Mouse (Mus musculus) hindbrain, embryonic 16.5 days (tissue): Measurements from ENCODE around the gene Rspo1. TPM values are rescaled to one million over a fixed set of nuclear protein-coding genes. Genes with fewer than 3 reads are reported as not detected.
A peak's percentile ranks its signal among the peaks of the same experiment; 100 is the strongest.

Experiments
- ATAC-seq: fragments of 200-750 bp; cut with Nextera tagmentation; 2 replicates; pipeline ENCODE4 v1.8.0; 2017; ENCODE audit warnings: moderate TSS enrichment, moderate library complexity
- H3K27ac ChIP-seq: fragments of 300-500 bp; sonication (generic); 2 replicates; pipeline ENCODE4 v1.5.1; 2014; ENCODE audit warnings: low read depth, mild to moderate bottlenecking, control low read depth, low read length, moderate library complexity
- H3K27me3 ChIP-seq: fragments of 300-500 bp; sonication (generic); replicated peaks from 2 replicates; pipeline ENCODE4 v1.6.1; 2014; ENCODE audit warnings: low read length; ENCODE audit not compliant: control insufficient read depth, insufficient read depth
- H3K36me3 ChIP-seq: fragments of 300-500 bp; sonication (generic); 2 replicates; pipeline ENCODE4 v1.6.1; 2014; ENCODE audit warnings: mild to moderate bottlenecking, low read length, moderate library complexity, mixed read lengths; ENCODE audit not compliant: control insufficient read depth, insufficient read depth
- H3K4me1 ChIP-seq: fragments of 300-500 bp; sonication (generic); 2 replicates; pipeline ENCODE4 v1.6.1; 2014; ENCODE audit warnings: low read depth, low read length; ENCODE audit not compliant: control insufficient read depth, insufficient read depth
- H3K4me2 ChIP-seq: fragments of 300-500 bp; sonication (generic); 2 replicates; pipeline ENCODE4 v1.6.1; 2014; ENCODE audit warnings: mild to moderate bottlenecking, low read length, control low read depth, moderate library complexity
- H3K4me3 ChIP-seq: fragments of 300-500 bp; sonication (generic); 2 replicates; pipeline ENCODE4 v1.5.1; 2014; ENCODE audit warnings: mild to moderate bottlenecking, low read length, control low read depth, moderate library complexity
- H3K9ac ChIP-seq: fragments of 300-500 bp; sonication (generic); 2 replicates; pipeline ENCODE4 v1.6.1; 2014; ENCODE audit warnings: low read depth, mild to moderate bottlenecking, control low read depth, low read length, moderate library complexity
- H3K9me3 ChIP-seq: fragments of 300-500 bp; sonication (generic); 2 replicates; pipeline ENCODE4 v1.6.1; 2014; ENCODE audit warnings: mild to moderate bottlenecking, low read length, moderate library complexity; ENCODE audit not compliant: control insufficient read depth
- WGBS: fragments of 180-500 bp; shearing (Covaris S2); extraction: QIAGEN DNeasy Blood & Tissue Kit; methylation state at CpG from one replicate; pipeline ENCODE4 v1.1.7; 2014; 5-methylcytosine and 5-hydroxymethylcytosine counted together
- polyA plus RNA-seq: library from polyadenylated mRNA; unstranded; fragments of >200 nt; fragmentation: Nextera tagmentation; extraction: Ambion mirVana; gene quantifications from 2 replicates; pipeline ENCODE4 v1.2.1, GENCODE M21; 2015

The Rspo1 gene
- polyA plus RNA-seq, 1 experiment from 2014 or later: 1.8 TPM

- no peak for ATAC-seq
- 60% methylated on average over 6 of the region's 6 CpGs for WGBS
Observed at GRCm38 (mm10) chr4:125008220-125008619, 22.0 kb downstream of the Rspo1 start.

GRCm38 (mm10) chr4:125008712-125009111 is 22.5 kb downstream of the Rspo1 start:
- H3K4me1 ChIP-seq: no peaks in the 10 kb centered on the region
- H3K27ac ChIP-seq: no peak overlapping the region
- H3K4me3 ChIP-seq: no peak overlapping the region
- WGBS: 58% methylated on average over 8 of the region's 8 CpGs
- H3K36me3 ChIP-seq: no peaks in the 10 kb centered on the region
- H3K9ac ChIP-seq: no peak overlapping the region
- no peaks in the 10 kb centered on the region for H3K9me3 ChIP-seq
- H3K27me3 ChIP-seq: peaks cover 2% of the 10 kb centered on the region; the same call in 1 of the 2 replicates
- H3K4me2 ChIP-seq: no peak overlapping the region
- ATAC-seq: no peak

More at GRCm38 (mm10) chr4:125008220-125008619, 22.0 kb downstream of the Rspo1 start:
- H3K9me3 ChIP-seq: no peaks in the 10 kb centered on the region
- H3K4me1 ChIP-seq: no peaks in the 10 kb centered on the region
- peaks cover 2% of the 10 kb centered on the region; the same call in 1 of the 2 replicates for H3K27me3 ChIP-seq
- no peak overlapping the region for H3K9ac ChIP-seq
- H3K4me3 ChIP-seq: no peak overlapping the region
- H3K4me2 ChIP-seq: no peak overlapping the region
- no peak overlapping the region for H3K27ac ChIP-seq
- no peaks in the 10 kb centered on the region for H3K36me3 ChIP-seq

- Histone ChIP-seq H3K36me3 (no peaks in the 10 kb centered on the region), H3K4me2 (no peak within 1 kb of the TSS), H3K9ac (no peak within 1 kb of the TSS), H3K4me3 (no peak within 1 kb of the TSS), H3K27me3 (no peaks in the 10 kb centered on the region), H3K27ac (no peak within 1 kb of the TSS), H3K9me3 (no peaks in the 10 kb centered on the region), H3K4me1 (no peaks in the 10 kb centered on the region)
- WGBS: 92% methylated on average over 10 of the region's 10 CpGs
- ATAC-seq: no peak
Observed at GRCm38 (mm10) chr4:125015806-125016635, 29.8 kb downstream of the Rspo1 start, which contains the start of gene Gnl2. Gene Gnl2 (plus strand): TSS chr4:125016585.

GRCm38 (mm10) chr4:125017431-125017830 is 31.2 kb downstream of the Rspo1 start:
- H3K27me3 ChIP-seq: no peaks in the 10 kb centered on the region
- no peak overlapping the region for H3K4me2 ChIP-seq
- ATAC-seq: no peak
- no peak overlapping the region for H3K9ac ChIP-seq
- WGBS: 79% methylated on average over 11 of the region's 11 CpGs
- H3K4me3 ChIP-seq: no peak overlapping the region
- H3K4me1 ChIP-seq: no peaks in the 10 kb centered on the region
- H3K27ac ChIP-seq: no peak overlapping the region
- H3K36me3 ChIP-seq: no peaks in the 10 kb centered on the region
- no peaks in the 10 kb centered on the region for H3K9me3 ChIP-seq

- Histone ChIP-seq H3K9ac (no peak overlapping the region), H3K9me3 (no peaks in the 10 kb centered on the region), H3K4me2 (no peak overlapping the region), H3K4me3 (no peak overlapping the region), H3K4me1 (no peaks in the 10 kb centered on the region), H3K27me3 (no peaks in the 10 kb centered on the region), H3K27ac (no peak overlapping the region), H3K36me3 (no peaks in the 10 kb centered on the region)
- 41% methylated on average over 11 of the region's 11 CpGs for WGBS
- ATAC-seq: no peak
Observed at GRCm38 (mm10) chr4:125020780-125021538, 34.7 kb downstream of the Rspo1 start.

- Histone ChIP-seq H3K27me3 (no peaks in the 10 kb centered on the region), H3K9me3 (no peaks in the 10 kb centered on the region), H3K27ac (peak overlapping the region; percentile 72), H3K36me3 (no peaks in the 10 kb centered on the region), H3K9ac (peak overlapping the region; percentile 91), H3K4me3 (peak overlapping the region; percentile 99), H3K4me1 (peaks cover 12% of the 10 kb centered on the region), H3K4me2 (peak overlapping the region; percentile 97)
- whole genome bisulfite sequencing: under 1% methylated on average over 50 of the region's 50 CpGs
- peak; percentile 99 for ATAC-seq
Observed at GRCm38 (mm10) chr4:125029891-125030614, 43.8 kb downstream of the Rspo1 start.

GRCm38 (mm10) chr4:125034341-125034740 is 48.1 kb downstream of the Rspo1 start:
- Histone ChIP-seq H3K9ac (no peak overlapping the region), H3K4me2 (no peak overlapping the region), H3K36me3 (peaks cover 5% of the 10 kb centered on the region; the same call in 1 of the 2 replicates), H3K4me3 (no peak overlapping the region), H3K27ac (no peak overlapping the region), H3K4me1 (peaks cover 11% of the 10 kb centered on the region), H3K27me3 (no peaks in the 10 kb centered on the region), H3K9me3 (no peaks in the 10 kb centered on the region)
- 85% methylated on average over 4 of the region's 4 CpGs for WGBS
- no peak for ATAC-seq

GRCm38 (mm10) chr4:125044454-125044853 is 58.2 kb downstream of the Rspo1 start:
- no peak overlapping the region for H3K4me3 ChIP-seq
- H3K36me3 ChIP-seq: peaks cover 61% of the 10 kb centered on the region
- no peaks in the 10 kb centered on the region for H3K9me3 ChIP-seq
- no peaks in the 10 kb centered on the region for H3K4me1 ChIP-seq
- no peaks in the 10 kb centered on the region for H3K27me3 ChIP-seq
- H3K27ac ChIP-seq: no peak overlapping the region
- no peak for ATAC-seq
- 92% methylated on average over 7 of the region's 7 CpGs for WGBS
- no peak overlapping the region for H3K9ac ChIP-seq
- H3K4me2 ChIP-seq: no peak overlapping the region
